Mouse (Mus musculus) cerebellum, adult 9-10 months (tissue): ENCODE measurements around the gene Tac2.

ENCODE experiments used
- DNase-seq: peaks from one replicate; pipeline ENCODE4 v3.0.0; 2022

The Tac2 gene

GRCm38 (mm10) chr10:127724178-127724577, at the start of gene Tac2:
Gene Tac2 (plus strand): TSS chr10:127724478.
- no peak for DNase-seq

GRCm38 (mm10) chr10:127674794-127675522, 49.3 kb upstream of the Tac2 start:
- peak; percentile 98 for DNase-seq

- peak; percentile 63 for DNase-seq
Observed at GRCm38 (mm10) chr10:127675859-127676398, 48.3 kb upstream of the Tac2 start.

GRCm38 (mm10) chr10:127676691-127677548, 47.4 kb upstream of the Tac2 start:
- peak; percentile 98 for DNase-seq

GRCm38 (mm10) chr10:127677591-127678336, 46.5 kb upstream of the Tac2 start:
- peak; percentile 74 for DNase-seq

GRCm38 (mm10) chr10:127679208-127679607, 45.1 kb upstream of the Tac2 start:
- no peak for DNase-seq

- peak; percentile 15 for DNase-seq
Observed at GRCm38 (mm10) chr10:127679881-127680280, 44.4 kb upstream of the Tac2 start.

GRCm38 (mm10) chr10:127682886-127683285, 41.4 kb upstream of the Tac2 start:
- DNase-seq = no peak

- DNase-seq = no peak
Observed at GRCm38 (mm10) chr10:127691053-127691452, 33.2 kb upstream of the Tac2 start.

- peak; percentile 57 for DNase-seq
Observed at GRCm38 (mm10) chr10:127694636-127695035, 29.6 kb upstream of the Tac2 start.

- DNase-seq = no peak
Observed at GRCm38 (mm10) chr10:127695775-127696174, 28.5 kb upstream of the Tac2 start.

GRCm38 (mm10) chr10:127698966-127699365, 25.3 kb upstream of the Tac2 start:
- DNase-seq = no peak

GRCm38 (mm10) chr10:127703299-127703698, 21.0 kb upstream of the Tac2 start:
- no peak for DNase-seq

GRCm38 (mm10) chr10:127704293-127704692, 20.0 kb upstream of the Tac2 start:
- no peak for DNase-seq

GRCm38 (mm10) chr10:127704766-127705220, 19.5 kb upstream of the Tac2 start, which contains the start of gene Myo1a:
Gene Myo1a (plus strand): TSS chr10:127705170.
- no peak for DNase-seq

GRCm38 (mm10) chr10:127705783-127706182, 18.5 kb upstream of the Tac2 start:
- no peak for DNase-seq

- DNase-seq = no peak
Observed at GRCm38 (mm10) chr10:127707721-127708120, 16.6 kb upstream of the Tac2 start.

- DNase-seq = no peak
Observed at GRCm38 (mm10) chr10:127708850-127709370, 15.4 kb upstream of the Tac2 start.

- DNase-seq = no peak
Observed at GRCm38 (mm10) chr10:127710331-127710730, 13.9 kb upstream of the Tac2 start.

- DNase-seq = no peak
Observed at GRCm38 (mm10) chr10:127712736-127713135, 11.5 kb upstream of the Tac2 start.

GRCm38 (mm10) chr10:127721671-127722418, 2.4 kb upstream of the Tac2 start:
- no peak for DNase-seq

GRCm38 (mm10) chr10:127725136-127725535, 858 bp downstream of the Tac2 start:
- no peak for DNase-seq
